Mouse (Mus musculus) liver, embryonic 15.5 days (tissue): Measurements from ENCODE around the gene Nfyc. TPM values are rescaled to one million over a fixed set of nuclear protein-coding genes. Genes with fewer than 3 reads are reported as not detected.

Source experiments
- ATAC-seq: fragments of 200-750 bp; cut with Nextera tagmentation; 2 replicates; pipeline ENCODE4 v1.8.0; 2017; ENCODE audit warnings: moderate number of reproducible peaks, mild to moderate bottlenecking, moderate library complexity; ENCODE audit not compliant: insufficient read depth
- H3K27ac ChIP-seq: fragments of 300-500 bp; sonication (generic); replicated peaks from 2 replicates; pipeline ENCODE4 v1.5.1; 2015; ENCODE audit warnings: mild to moderate bottlenecking, inconsistent platforms
- H3K27me3 ChIP-seq: fragments of 300-500 bp; sonication (generic); 2 replicates; pipeline ENCODE4 v1.6.1; 2015; ENCODE audit warnings: mild to moderate bottlenecking, inconsistent platforms
- H3K36me3 ChIP-seq: fragments of 300-500 bp; sonication (generic); replicated peaks from 2 replicates; pipeline ENCODE4 v1.6.1; 2015; ENCODE audit warnings: moderate library complexity, mild to moderate bottlenecking, inconsistent platforms
- H3K4me1 ChIP-seq: fragments of 300-500 bp; sonication (generic); replicated peaks from 2 replicates; pipeline ENCODE4 v1.6.1; 2015; ENCODE audit warnings: inconsistent platforms
- H3K4me2 ChIP-seq: fragments of 300-500 bp; sonication (generic); 2 replicates; pipeline ENCODE4 v1.6.1; 2015; ENCODE audit warnings: moderate library complexity, mild to moderate bottlenecking, inconsistent platforms
- H3K4me3 ChIP-seq: fragments of 300-500 bp; sonication (generic); replicated peaks from 2 replicates; pipeline ENCODE4 v1.5.1; 2015; ENCODE audit warnings: mild to moderate bottlenecking, inconsistent platforms
- H3K9ac ChIP-seq: fragments of 300-500 bp; sonication (generic); 2 replicates; pipeline ENCODE4 v1.6.1; 2015; ENCODE audit warnings: moderate library complexity, mild to moderate bottlenecking, inconsistent platforms
- H3K9me3 ChIP-seq: fragments of 300-500 bp; sonication (generic); replicated peaks from 2 replicates; pipeline ENCODE4 v1.6.1; 2016; ENCODE audit warnings: inconsistent platforms
- WGBS: fragments of 180-500 bp; shearing (Covaris S2); methylation state at CpG from one replicate; pipeline ENCODE4 v1.1.7; 2015; ENCODE audit warnings: mixed read lengths; ENCODE audit not compliant: insufficient replicate concordance; 5-methylcytosine and 5-hydroxymethylcytosine counted together
- polyA plus RNA-seq: library from polyadenylated mRNA; unstranded; fragments of >200 nt; fragmentation: Nextera tagmentation; extraction: Ambion mirVana; gene quantifications from 2 replicates; pipeline ENCODE4 v1.2.1, GENCODE M21; 2015

The Nfyc gene
- polyA plus RNA-seq, 1 experiment from 2014 or later, result 50.0 TPM

DNA sequence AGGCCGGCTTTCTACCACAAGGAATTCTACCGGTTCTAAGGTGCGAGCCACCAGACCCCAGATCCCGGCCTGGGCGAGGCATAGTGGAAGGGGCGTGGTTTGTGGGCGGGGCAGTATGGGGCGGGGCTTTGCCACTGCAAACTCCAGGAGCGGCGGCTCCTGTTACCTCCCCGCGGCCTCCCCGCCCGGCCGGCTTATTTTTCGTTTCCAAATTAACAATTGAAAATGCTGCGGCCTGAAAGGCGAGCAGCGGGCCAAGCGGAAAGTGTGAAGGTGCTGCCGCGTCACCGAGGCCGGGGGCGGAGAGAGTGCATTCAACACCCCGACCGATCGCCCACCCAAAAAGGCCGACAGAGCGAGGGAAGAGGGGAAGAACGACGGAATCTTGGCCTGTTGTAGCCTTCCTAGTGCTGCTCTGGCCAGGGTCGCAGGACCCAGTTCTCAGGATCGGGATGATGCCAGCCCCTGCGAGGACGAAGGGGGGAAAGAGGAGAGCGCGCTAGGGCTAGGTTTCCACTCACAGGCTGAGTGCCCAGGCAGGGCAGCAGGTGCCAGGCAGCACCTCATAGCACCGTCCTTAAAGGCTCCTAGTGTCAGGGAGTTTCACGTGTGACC is 100.2 kb downstream of the Nfyc start:
- Histone ChIP-seq H3K4me3 (peak overlapping the region; percentile 63), H3K27me3 (peaks cover 97% of the 10 kb centered on the region), H3K4me2 (peak overlapping the region; percentile 93), H3K4me1 (peaks cover 19% of the 10 kb centered on the region), H3K9ac (peak overlapping the region; percentile 60), H3K27ac (no peak overlapping the region), H3K9me3 (no peaks in the 10 kb centered on the region), H3K36me3 (no peaks in the 10 kb centered on the region)
- 1% methylated on average over 40 of the region's 40 CpGs for WGBS
- peak; percentile 87 for ATAC-seq

DNA sequence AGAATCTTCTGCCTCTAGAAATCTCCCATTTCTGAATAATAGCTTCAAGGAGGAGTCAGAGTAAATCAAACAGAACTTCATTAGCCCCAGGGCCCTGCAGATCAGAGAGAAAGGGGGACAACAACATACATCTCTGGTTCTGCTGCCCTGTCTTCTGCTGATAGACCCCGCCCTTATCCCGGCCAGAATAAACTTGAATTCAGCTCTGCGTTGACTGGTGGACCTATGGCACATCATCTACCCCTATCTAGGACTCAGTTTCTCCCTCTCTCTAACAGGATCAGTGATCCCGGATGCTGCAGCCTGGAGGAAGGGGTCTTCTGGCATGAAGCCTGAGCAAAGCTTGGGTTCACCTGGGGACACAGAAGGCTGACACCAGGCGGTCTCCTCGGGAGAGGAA is 100.8 kb downstream of the Nfyc start:
- H3K4me3 ChIP-seq, result peak overlapping the region; percentile 63
- WGBS, result 18% methylated on average over 6 of the region's 6 CpGs
- H3K4me1 ChIP-seq, result peaks cover 19% of the 10 kb centered on the region
- H3K4me2 ChIP-seq, result peak overlapping the region; percentile 93
- ATAC-seq, result peak; percentile 56; the same call in 1 of the 2 replicates
- H3K9me3 ChIP-seq, result no peaks in the 10 kb centered on the region
- H3K27ac ChIP-seq, result no peak overlapping the region
- no peak overlapping the region; the same call in 1 of the 2 replicates for H3K9ac ChIP-seq
- no peaks in the 10 kb centered on the region for H3K36me3 ChIP-seq
- H3K27me3 ChIP-seq, result peaks cover 97% of the 10 kb centered on the region

DNA sequence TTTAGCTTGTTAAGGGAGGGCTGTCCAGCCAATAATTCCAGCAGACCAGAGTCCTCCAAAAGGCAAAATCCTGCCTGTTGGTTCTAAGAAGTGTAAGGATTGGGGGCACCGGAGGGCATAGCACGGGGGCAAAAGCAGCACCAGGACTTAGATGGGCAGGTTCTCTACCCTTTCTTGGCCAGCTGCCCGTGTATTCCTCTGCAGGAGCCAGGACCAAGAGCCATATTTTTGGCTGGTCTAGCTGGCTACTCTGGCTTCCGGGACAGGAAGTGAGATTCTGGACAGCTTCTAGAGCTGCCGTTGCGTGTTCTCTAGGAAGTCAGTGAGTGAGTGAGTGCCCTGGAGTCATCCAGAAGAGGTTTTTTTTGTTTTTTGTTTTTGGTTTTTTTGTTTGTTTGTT is 101.2 kb downstream of the Nfyc start:
- 35% methylated on average over 6 of the region's 6 CpGs for WGBS
- Histone ChIP-seq H3K9ac (no peak overlapping the region), H3K4me1 (peaks cover 19% of the 10 kb centered on the region), H3K4me3 (no peak overlapping the region), H3K9me3 (no peaks in the 10 kb centered on the region), H3K4me2 (no peak overlapping the region), H3K27me3 (peaks cover 97% of the 10 kb centered on the region), H3K36me3 (no peaks in the 10 kb centered on the region), H3K27ac (no peak overlapping the region)
- ATAC-seq, result no peak

DNA sequence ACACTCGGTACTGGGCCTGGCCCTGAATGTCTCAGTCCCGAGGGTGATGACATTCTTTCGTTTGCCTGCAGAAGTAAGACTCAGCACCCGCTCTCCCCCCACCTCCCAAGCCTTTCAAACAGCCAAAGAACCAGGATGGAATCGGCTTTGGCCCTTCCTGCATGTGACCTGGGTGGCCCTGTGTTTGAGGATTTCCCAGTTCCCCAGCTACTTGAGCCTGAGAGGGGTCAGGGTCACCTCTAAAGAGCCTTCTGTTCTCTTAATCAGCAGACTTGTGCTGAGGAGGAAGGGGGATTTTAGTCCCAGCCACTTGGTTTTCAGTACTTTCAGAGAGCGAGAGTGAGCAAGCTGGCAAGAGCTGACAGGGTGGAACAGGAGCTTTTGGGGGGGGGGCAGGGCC is 101.9 kb downstream of the Nfyc start:
- H3K4me1 ChIP-seq, result peaks cover 19% of the 10 kb centered on the region
- no peak overlapping the region for H3K4me3 ChIP-seq
- WGBS, result 55% methylated on average over 6 of the region's 6 CpGs
- H3K27me3 ChIP-seq, result peaks cover 97% of the 10 kb centered on the region
- no peak overlapping the region for H3K4me2 ChIP-seq
- H3K9me3 ChIP-seq, result no peaks in the 10 kb centered on the region
- no peak for ATAC-seq
- no peak overlapping the region for H3K9ac ChIP-seq
- H3K36me3 ChIP-seq, result no peaks in the 10 kb centered on the region
- H3K27ac ChIP-seq, result no peak overlapping the region

DNA sequence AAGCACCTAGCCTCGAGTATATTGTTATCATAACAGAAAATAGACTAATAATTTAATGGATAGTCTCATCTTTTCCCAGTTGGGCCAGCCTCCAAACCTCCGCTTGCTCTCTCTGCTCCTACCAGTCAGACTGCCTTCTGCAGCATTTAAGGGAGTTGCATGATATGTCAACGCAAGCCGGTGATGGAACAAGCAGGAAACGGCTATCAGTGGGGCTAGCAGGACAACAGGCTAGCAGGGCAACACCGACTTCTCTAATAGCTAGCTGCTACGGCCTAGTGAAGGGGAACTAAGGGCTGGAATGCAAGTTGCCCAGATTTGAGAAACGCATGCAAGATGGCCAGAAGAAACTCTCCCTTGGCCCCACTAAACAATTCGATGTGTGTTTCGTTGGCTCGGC is 103.5 kb downstream of the Nfyc start:
- no peaks in the 10 kb centered on the region for H3K9me3 ChIP-seq
- H3K9ac ChIP-seq, result no peak overlapping the region
- H3K27ac ChIP-seq, result no peak overlapping the region
- peaks cover 19% of the 10 kb centered on the region for H3K4me1 ChIP-seq
- 50% methylated on average over 11 of the region's 11 CpGs for WGBS
- peaks cover 88% of the 10 kb centered on the region for H3K27me3 ChIP-seq
- H3K4me3 ChIP-seq, result no peak overlapping the region
- no peak overlapping the region for H3K4me2 ChIP-seq
- ATAC-seq, result no peak
- no peaks in the 10 kb centered on the region for H3K36me3 ChIP-seq

DNA sequence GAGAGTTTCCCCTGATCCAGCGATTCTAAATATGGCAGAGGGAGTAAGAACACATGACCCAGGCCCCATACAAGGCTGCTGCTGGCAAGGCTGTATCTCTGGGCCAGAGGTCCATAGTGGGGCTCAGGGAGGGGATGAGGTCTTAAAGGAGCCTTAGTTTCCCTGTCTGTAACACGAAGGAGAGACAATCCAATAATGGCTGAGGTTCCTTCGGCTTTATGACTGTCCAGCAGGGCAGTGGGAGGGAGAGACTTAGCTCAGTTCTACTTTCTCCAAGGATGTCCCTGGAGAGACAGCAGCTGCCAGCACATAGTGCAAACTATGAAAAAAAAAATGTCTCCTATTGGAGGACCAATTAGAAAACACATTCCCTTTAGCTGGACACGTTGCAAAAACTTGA is 105.2 kb downstream of the Nfyc start:
- no peak overlapping the region for H3K4me3 ChIP-seq
- no peak overlapping the region for H3K27ac ChIP-seq
- H3K4me2 ChIP-seq, result no peak overlapping the region
- WGBS, result 52% methylated on average over 4 of the region's 4 CpGs
- H3K4me1 ChIP-seq, result peaks cover 11% of the 10 kb centered on the region
- no peaks in the 10 kb centered on the region for H3K36me3 ChIP-seq
- no peak overlapping the region for H3K9ac ChIP-seq
- peaks cover 80% of the 10 kb centered on the region for H3K27me3 ChIP-seq
- no peaks in the 10 kb centered on the region for H3K9me3 ChIP-seq
- ATAC-seq, result no peak

DNA sequence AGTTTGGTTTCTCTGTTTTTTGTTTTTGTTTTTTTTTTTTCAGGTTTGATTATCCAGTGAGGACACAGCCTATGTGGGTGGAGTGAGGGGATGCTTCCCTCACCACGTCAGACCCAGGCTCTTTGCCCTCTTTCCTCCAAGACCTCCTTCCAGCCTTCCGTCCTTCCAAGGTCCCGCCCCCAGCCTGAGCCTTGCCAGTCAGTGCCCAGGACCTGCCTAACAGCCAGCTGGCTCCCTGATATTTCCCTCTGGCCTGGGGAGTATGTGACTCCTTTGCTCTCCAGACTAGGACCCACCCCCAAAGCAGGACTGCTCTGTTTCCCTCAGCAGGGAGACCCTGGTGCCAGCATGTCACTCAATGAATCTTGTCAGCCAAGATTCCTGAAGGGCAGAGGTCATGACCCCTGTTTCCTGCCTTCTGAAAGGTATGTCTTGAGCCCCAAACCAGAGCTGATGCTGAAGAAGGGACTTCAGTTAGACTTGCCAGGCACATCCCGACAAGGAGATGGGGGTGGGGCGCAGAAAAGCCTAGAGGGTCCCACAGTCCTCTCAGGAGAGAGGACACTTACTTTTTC is 105.8 kb downstream of the Nfyc start:
- Histone ChIP-seq H3K4me1 (peaks cover 6% of the 10 kb centered on the region), H3K36me3 (no peaks in the 10 kb centered on the region), H3K9ac (no peak overlapping the region), H3K27me3 (peaks cover 75% of the 10 kb centered on the region), H3K4me3 (no peak overlapping the region), H3K27ac (no peak overlapping the region), H3K9me3 (no peaks in the 10 kb centered on the region), H3K4me2 (no peak overlapping the region)
- 49% methylated on average over 5 of the region's 5 CpGs for WGBS
- ATAC-seq, result no peak

DNA sequence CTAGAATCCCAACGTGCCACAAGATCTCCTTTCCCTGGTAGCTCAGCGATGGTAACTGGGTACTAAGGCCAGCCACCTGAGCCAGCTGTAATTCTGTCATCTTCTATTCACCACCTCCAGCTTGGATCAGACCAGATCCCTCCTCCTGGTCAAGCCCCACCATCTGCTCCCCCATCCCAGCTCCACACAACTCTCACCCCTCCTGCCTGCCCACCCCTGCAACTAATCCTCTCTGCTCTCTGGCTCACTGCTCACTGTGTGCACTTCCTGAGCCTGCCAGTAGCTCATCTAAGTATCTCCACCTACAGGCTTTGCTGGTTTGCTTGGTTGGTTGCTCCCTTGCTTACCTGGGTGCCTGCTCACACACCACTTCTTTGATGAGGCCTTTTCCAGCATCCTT is 109.8 kb downstream of the Nfyc start:
- Histone ChIP-seq H3K4me3 (no peak overlapping the region), H3K4me2 (no peak overlapping the region), H3K9ac (no peak overlapping the region), H3K27ac (no peak overlapping the region), H3K27me3 (peaks cover 69% of the 10 kb centered on the region), H3K9me3 (no peaks in the 10 kb centered on the region), H3K36me3 (no peaks in the 10 kb centered on the region), H3K4me1 (peaks cover under 1% of the 10 kb centered on the region)
- no peak for ATAC-seq
- WGBS, result 51% methylated on average over 2 of the region's 2 CpGs

DNA sequence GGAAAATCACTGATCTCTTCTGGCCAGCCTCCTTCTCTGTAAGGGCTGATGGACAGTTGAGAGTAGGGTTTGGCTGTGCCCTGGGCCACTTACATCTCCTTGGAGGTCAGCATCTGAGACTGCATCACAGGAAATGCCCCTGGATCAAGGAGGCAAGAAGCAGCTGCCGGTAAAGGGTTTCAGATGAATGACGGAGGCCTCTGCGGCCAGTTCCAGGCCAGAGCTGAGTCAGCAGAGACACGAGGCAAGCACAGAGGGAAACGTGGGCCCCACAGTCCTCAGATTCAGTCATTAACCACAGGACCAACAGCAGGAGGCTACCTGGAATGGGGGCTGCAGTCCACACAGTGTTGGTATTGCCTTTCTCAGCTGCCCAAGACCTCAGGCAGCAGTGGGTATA is 112.2 kb downstream of the Nfyc start:
- H3K36me3 ChIP-seq, result no peaks in the 10 kb centered on the region
- 17% methylated on average over 5 of the region's 5 CpGs for WGBS
- H3K4me3 ChIP-seq, result no peak overlapping the region
- no peak overlapping the region for H3K9ac ChIP-seq
- H3K4me1 ChIP-seq, result peaks cover 9% of the 10 kb centered on the region
- no peak overlapping the region for H3K4me2 ChIP-seq
- no peak for ATAC-seq
- H3K27me3 ChIP-seq, result peaks cover 69% of the 10 kb centered on the region
- H3K27ac ChIP-seq, result no peak overlapping the region
- H3K9me3 ChIP-seq, result no peaks in the 10 kb centered on the region

DNA sequence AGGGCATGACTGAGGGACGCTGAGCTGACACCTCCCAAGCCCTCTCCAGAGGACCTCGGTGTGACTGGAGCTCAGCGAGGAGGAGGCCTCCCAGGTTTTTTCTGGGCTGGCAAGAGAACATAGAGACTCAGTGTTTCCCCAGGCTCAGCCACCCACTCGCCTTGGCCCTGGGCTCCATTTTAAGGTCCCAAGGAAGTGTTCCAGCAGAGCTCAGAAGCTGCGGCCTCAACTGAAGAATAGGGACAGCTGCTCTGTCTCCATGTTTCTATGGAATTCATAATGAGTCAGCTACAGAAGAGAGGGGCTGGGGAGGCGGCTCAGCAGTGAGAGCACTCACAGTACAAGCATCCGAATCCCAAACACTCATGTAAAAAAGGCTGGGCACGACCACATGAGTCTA is 113.8 kb downstream of the Nfyc start:
- Histone ChIP-seq H3K27me3 (peaks cover 73% of the 10 kb centered on the region), H3K9ac (no peak overlapping the region), H3K4me3 (no peak overlapping the region), H3K9me3 (no peaks in the 10 kb centered on the region), H3K36me3 (no peaks in the 10 kb centered on the region), H3K27ac (no peak overlapping the region), H3K4me2 (no peak overlapping the region), H3K4me1 (peaks cover 9% of the 10 kb centered on the region)
- 62% methylated on average over 8 of the region's 8 CpGs for WGBS
- ATAC-seq, result no peak

DNA sequence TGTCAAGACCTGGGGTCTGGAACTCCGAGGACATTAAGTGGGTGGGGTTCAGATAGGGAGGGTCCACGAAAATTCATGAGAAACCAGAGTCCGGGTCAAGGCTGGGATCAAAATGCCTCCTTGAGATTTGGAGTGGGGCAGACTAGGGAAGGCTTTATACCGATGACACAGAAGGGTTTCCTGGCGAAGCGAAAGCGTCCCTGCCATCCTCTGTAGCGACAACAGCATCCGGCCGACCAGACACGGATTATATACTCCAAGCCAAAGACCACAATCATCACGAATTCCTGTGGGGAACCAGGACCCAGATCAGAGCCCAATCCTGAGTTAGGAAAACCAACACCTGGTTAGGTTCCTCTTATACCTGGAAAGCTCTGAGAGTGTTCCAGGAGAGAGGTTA is 114.6 kb downstream of the Nfyc start:
- Histone ChIP-seq H3K27me3 (peaks cover 73% of the 10 kb centered on the region), H3K4me1 (peaks cover 9% of the 10 kb centered on the region), H3K36me3 (no peaks in the 10 kb centered on the region), H3K4me3 (peak overlapping the region; percentile 33), H3K9ac (no peak overlapping the region), H3K9me3 (no peaks in the 10 kb centered on the region), H3K27ac (no peak overlapping the region), H3K4me2 (peak overlapping the region; percentile 64)
- ATAC-seq, result no peak
- 10% methylated on average over 12 of the region's 12 CpGs for WGBS

DNA sequence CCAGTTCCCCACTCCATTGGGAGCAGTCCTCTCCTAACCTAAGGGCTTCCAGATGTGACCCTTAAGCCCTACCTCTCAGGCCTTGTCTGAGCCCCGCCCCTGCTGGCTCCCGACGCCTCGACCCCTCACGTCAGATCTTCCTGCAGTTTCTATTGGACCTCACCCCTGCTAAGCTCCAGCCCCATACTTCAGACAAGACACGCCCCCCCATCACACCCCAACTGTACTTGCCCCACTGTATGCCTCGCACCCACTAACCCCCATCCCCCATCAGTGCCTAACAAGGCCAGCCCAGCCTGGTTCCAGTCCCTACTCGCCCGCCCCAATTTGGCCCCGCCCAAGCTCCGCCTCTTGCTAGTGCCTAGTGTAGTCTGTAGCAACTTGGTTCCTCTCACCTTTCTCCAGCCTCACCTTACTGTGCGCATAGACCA is 115.2 kb downstream of the Nfyc start:
- H3K36me3 ChIP-seq, result no peaks in the 10 kb centered on the region
- H3K9ac ChIP-seq, result no peak overlapping the region
- H3K4me3 ChIP-seq, result peak overlapping the region; percentile 33
- H3K9me3 ChIP-seq, result no peaks in the 10 kb centered on the region
- peak overlapping the region; percentile 64 for H3K4me2 ChIP-seq
- no peak overlapping the region for H3K27ac ChIP-seq
- 0% methylated on average over 12 of the region's 12 CpGs for WGBS
- H3K27me3 ChIP-seq, result peaks cover 80% of the 10 kb centered on the region
- ATAC-seq, result peak; percentile 64
- peaks cover 9% of the 10 kb centered on the region for H3K4me1 ChIP-seq
